Mouse (Mus musculus) ovary, adult 18-20 months (tissue): Measurements from ENCODE around the gene Ebi3.

ENCODE experiments used
- DNase-seq: peaks from one replicate; pipeline ENCODE4 v3.0.0; 2022; ENCODE audit warnings: low spot score, mixed read lengths

Ebi3 gene

GRCm38 (mm10) chr17:55958918-55959728 lies 6.7 kb downstream of the Ebi3 start, which contains the start of gene Yju2:
Gene Yju2 (plus strand): TSS chr17:55959099.
- DNase-seq: peak; percentile 88

GRCm38 (mm10) chr17:55959946-55960740 lies 7.7 kb downstream of the Ebi3 start:
- peak; percentile 5 for DNase-seq

GRCm38 (mm10) chr17:55960791-55961190 lies 8.4 kb downstream of the Ebi3 start:
- no peak for DNase-seq

- no peak for DNase-seq
Measured at GRCm38 (mm10) chr17:55961631-55962030, 9.2 kb downstream of the Ebi3 start.

- peak; percentile 1 for DNase-seq
Measured at GRCm38 (mm10) chr17:55963171-55963570, 10.7 kb downstream of the Ebi3 start.

GRCm38 (mm10) chr17:55964496-55964895 lies 12.1 kb downstream of the Ebi3 start:
- no peak for DNase-seq

- no peak for DNase-seq
Measured at GRCm38 (mm10) chr17:55964996-55965395, 12.6 kb downstream of the Ebi3 start.

- no peak for DNase-seq
Measured at GRCm38 (mm10) chr17:55967186-55967585, 14.7 kb downstream of the Ebi3 start.

GRCm38 (mm10) chr17:55968210-55968609 lies 15.8 kb downstream of the Ebi3 start:
- no peak for DNase-seq

GRCm38 (mm10) chr17:55969560-55969959 lies 17.1 kb downstream of the Ebi3 start:
- no peak for DNase-seq

- DNase-seq: no peak
Measured at GRCm38 (mm10) chr17:55969966-55970891, 17.8 kb downstream of the Ebi3 start, which contains the start of gene Shd. Gene Shd (plus strand): TSS chr17:55970467.

- DNase-seq: no peak
Measured at GRCm38 (mm10) chr17:55971453-55971852, 19.0 kb downstream of the Ebi3 start.

- peak; percentile 35 for DNase-seq
Measured at GRCm38 (mm10) chr17:55976255-55976862, 23.9 kb downstream of the Ebi3 start.

- DNase-seq: no peak
Measured at GRCm38 (mm10) chr17:55977301-55977700, 24.9 kb downstream of the Ebi3 start.

- DNase-seq: no peak
Measured at GRCm38 (mm10) chr17:55986030-55986961, 33.9 kb downstream of the Ebi3 start, which contains the start of gene Fsd1. Gene Fsd1 (plus strand): TSS chr17:55986509.

GRCm38 (mm10) chr17:55990278-55990898 lies 37.9 kb downstream of the Ebi3 start:
- no peak for DNase-seq

GRCm38 (mm10) chr17:55996007-55996406 lies 43.6 kb downstream of the Ebi3 start:
- no peak for DNase-seq

- DNase-seq: no peak
Measured at GRCm38 (mm10) chr17:55999794-56000499, 47.5 kb downstream of the Ebi3 start.

- no peak for DNase-seq
Measured at GRCm38 (mm10) chr17:56003000-56003399, 50.6 kb downstream of the Ebi3 start.
